Mouse (Mus musculus) cerebellum, adult 11 months (tissue): ENCODE measurements around the gene Mdm1.

Source experiments
- DNase-seq: peaks from one replicate; pipeline ENCODE4 v3.0.0; 2022

Gene Mdm1

DNA sequence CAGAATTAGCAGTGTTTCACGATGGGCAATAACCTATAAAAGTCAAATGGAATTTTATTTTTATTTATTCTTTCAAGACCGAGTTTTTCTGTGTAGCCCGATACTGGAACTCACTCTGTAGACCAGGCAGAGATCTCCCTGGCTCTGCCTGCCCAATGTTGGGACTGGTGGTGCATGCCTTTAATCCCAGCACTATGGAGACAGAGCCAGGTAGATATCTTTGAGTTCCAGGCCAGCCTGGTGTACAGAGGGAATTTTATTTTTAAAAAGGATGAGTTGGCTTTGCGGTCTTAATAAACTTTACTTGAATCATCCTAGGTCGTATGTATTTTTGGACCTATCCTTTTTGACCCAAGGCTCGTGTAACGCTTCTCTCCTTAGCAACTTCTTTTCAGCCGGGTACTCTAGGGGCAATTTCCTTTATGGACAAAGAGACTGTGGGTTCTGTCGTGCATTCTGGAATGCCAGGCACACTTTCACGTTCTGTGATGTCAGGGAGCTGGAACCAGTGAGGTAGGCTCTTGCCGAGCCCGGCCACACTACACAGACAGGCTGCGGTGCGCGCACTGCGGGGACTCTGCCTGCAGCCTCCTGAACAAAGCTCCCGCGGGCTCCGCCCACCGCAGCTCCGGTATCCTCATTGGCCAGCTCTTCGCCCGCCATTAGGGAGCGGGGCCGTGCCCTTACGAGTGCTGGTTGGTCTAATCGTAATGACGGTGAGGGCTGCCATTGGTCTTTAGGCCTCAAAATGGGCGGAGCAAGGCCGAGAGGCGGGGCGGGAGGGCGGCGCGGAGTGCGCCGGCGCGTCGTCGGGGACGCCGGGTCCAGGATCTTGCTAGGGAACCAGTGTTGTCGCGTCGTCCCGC lies at the start of gene Mdm1:
Mdm1 (plus strand) TSS at position 794 of the 866 bp plus-strand sequence.
- peak; percentile 97 for DNase-seq

DNA sequence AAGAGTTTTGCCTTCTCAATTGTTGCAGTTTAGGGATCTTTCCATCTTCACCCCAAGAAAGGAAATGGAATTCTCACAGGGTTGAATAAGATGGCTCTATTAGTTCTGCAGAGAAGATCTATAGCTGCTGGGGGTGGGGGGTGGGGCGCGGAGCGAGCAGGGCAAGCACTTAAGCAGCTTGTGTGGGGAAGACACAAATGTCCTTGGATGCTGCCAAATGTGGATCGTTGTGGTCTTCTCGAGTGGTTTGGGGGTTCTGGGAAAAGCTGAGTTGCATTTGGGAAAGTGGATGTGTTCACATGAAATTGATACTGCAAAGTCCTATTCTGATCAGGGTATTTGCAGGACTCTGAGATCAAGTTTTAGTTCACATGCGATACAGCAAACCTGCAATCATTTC lies 48.9 kb upstream of the Mdm1 start:
- no peak for DNase-seq

DNA sequence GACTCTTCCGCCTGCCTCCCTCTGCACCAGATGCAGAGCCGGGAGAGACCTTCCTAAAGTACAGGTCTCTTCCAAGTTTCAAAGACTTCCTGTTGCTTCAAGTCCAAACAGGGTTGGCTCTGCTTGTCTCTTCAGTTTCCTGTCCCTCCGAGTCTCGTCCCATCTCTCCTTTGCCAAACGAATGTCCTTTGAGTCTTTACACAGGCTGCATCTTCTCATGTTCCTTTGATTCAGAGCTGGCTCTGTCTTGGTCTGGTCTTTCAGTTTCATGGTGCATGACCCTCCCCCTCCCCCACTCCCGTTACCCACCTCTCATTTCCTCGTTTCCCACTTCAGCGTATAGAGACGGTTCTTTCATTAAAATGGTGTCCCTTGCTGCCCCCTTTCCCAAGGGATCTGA lies 47.9 kb upstream of the Mdm1 start:
- no peak for DNase-seq

- DNase-seq: no peak
These were observed 46.8 kb upstream of the Mdm1 start for GRCm38 (mm10) chr10:118094853-118095252.

GRCm38 (mm10) chr10:118096223-118096622 lies 45.4 kb upstream of the Mdm1 start:
- DNase-seq: no peak

DNA sequence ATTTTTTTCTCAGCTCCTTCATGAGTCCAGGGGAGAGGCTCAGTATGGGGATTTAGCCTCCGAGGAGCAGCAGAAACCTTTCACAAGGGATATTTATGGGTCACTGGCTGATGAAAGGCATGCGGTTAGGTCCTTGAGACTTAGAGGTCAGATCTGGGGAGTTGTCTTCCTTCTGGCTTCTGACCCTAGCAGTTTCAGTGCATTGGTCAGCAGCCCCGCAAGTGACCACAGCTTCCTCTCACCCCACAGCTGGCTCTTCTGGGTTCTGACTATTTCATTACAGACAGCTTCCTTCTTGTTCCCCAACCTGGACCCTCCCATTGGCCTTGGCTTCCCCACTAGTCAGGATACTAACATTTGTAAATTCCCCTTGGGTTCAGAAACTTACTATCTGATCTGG lies 43.7 kb upstream of the Mdm1 start:
- no peak for DNase-seq

DNA sequence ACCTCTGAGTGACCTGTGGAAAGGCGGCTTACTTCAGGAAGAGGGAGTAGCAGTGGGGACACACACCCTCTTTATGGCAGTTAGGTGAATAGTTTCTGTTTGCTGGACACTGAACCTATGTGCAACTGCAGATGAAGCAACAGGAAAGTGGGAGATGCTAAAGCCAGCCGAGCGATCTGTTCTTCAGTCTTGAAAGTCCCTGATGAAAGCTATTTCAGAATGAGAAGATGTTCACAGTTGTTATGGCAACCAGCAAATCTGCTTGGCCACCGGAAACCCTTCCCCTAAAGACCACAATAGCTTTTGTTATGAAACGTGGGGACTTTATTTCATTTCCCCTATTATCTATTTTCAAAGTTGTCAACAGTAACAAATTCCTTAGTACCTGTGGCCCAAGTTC lies 41.0 kb upstream of the Mdm1 start:
- no peak for DNase-seq

- no peak for DNase-seq
These were observed 40.6 kb upstream of the Mdm1 start for GRCm38 (mm10) chr10:118101056-118101455.

DNA sequence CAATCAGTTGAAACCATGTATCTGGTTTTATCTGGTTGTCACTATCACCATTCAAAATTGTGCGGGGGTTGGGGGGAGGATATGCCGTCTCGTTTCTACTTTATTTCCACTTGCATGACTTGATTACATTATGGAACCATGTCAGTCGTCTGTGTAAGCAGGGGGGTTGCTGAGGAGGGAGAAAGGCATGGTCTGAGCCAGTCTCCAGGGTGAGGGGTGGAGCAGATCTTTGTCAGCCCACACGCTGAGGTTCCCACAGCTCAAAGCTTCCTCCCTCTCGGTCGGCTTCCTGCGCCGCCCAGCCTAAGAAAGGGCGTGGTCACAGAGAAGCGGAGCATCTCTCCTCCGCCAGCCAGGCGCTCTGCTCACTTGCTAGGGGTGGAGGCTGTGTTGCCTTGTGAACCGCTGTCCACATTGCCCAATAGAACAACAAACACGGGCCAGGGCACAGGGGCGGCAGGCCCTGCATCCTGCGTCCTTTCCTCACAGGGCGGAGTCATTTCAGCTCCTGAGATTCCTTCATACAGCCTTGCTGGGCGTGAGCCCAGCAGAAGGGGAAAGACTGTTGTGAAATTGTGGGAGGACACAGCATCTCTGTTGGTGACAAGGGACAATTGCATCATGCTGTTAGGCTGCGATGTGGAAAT lies 38.5 kb upstream of the Mdm1 start:
- DNase-seq: peak; percentile 21

GRCm38 (mm10) chr10:118103906-118104305 lies 37.7 kb upstream of the Mdm1 start:
- DNase-seq: no peak

DNA sequence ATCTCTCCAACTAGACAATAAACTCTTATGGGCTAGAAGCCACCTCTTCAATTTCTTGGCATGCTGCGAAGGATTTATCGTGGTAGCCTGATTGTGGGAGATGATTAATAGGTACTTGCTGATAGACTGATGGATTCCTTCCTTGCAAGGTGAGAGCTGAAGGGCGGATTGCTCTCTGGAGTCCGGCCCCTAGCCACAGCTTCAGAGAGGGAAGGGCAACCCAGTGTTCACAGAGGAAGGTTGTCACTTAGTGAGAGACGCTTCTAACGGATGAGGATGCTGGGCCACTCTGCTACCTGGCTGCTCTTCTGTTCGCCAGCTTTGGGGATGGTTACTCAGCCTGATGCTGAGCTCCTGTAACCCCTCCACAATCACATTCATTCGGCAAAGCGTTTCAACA lies 34.6 kb upstream of the Mdm1 start:
- DNase-seq: no peak

- no peak for DNase-seq
These were observed 31.3 kb upstream of the Mdm1 start for GRCm38 (mm10) chr10:118110006-118110920.

DNA sequence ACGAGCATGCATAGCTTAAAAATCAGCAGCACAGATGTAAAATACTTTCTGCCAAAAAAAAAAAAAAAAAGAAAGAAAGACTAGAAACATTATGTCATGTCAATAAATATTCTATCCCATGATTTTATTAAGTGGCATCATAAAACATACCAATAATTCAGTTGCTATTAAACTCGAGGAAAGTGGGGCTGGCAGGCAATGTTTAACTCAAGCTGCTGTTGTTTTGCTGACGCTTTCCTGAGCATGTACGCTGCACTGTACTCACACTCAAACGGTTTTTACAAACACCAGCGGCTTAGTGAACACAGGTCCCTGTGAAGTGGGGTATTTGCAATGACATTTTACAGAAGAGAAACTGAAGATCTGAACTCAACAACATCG lies 30.7 kb upstream of the Mdm1 start:
- DNase-seq: no peak

DNA sequence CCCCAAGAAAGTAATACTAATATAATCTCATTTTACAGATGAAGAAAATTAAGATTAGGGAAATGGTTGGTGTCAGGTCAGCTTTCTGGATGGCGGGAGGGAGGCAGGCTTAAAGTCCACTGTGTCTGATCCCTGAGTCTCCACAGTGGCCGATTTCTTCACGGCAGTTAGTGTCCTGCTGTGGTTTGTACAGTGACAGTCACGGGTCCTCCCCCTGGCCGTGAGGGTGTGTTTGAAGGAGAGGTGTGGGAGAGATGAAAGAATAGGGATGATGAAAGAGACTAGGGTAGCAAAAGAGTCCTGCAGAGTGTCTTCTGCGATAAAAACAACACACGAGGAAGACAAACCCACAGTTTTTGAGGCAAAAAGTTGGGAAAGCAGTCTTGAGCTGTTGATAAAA lies 30.0 kb upstream of the Mdm1 start:
- DNase-seq: no peak

DNA sequence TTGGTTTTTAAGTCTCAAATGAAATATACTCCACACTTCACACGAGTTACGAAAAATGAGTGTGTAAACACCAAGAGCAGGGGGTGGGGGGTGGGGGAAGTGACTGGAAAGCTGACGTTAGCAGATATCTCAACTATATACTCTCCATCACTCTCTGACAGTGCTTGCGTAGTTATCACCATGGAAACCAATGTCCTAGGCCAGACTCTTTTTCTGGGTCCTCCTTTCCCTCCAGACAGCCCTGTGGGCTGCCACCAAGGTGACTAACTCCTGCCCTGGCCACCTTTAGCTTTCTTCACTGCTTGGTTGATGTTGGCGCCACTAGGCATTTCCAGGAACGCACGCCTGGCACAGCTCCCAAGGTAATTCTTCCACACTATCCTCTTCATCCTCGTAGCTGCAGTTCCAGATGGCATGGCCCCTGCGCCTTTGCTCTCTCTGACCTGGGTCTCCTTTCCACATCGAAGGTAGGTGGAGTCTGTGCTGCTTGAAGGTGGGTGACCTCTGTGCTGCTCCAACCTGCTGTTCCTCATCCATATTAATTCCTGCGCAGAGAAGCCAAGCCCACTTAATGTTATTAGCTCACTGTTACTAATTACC lies 29.2 kb upstream of the Mdm1 start:
- no peak for DNase-seq

GRCm38 (mm10) chr10:118113256-118113682 lies 28.3 kb upstream of the Mdm1 start:
- peak; percentile 6 for DNase-seq

DNA sequence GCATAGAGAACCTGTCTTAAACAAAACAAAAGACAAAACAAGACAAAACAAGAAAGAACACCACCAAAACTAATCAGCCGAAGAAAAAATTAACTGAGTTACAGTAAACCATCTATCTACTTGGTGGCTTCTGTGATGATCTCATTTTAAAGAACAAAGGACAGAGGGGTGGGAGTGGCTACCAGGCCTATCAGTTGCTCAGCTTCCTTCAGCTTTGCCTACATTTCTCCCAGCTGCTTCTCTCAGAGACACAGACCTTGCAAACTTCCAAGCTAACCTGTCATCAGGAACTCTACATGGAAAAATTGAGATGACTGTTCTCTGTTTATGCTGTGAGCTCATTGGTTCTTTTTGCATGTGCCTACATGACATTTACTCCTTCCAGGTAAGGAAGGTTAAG lies 27.3 kb upstream of the Mdm1 start:
- DNase-seq: no peak

DNA sequence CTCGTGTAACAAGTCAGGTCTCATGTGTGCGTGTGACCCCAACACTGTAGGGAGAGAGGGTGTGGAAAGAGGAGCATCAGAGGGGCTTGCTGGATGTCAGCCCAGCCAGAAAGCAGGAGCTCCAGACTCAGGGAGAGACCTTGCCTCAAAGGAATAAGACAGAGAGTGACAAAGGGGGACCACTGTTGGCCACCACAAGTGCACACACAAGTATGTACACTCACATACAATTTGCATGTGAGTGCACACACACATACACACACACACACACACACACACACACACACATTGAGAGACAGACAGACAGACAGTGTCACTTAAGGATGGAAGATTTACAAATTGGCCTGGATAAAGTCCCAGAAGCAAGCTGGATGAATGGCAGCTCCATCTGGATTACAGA lies 25.2 kb upstream of the Mdm1 start:
- DNase-seq: no peak

GRCm38 (mm10) chr10:118121047-118121936 lies 20.3 kb upstream of the Mdm1 start:
- no peak for DNase-seq

DNA sequence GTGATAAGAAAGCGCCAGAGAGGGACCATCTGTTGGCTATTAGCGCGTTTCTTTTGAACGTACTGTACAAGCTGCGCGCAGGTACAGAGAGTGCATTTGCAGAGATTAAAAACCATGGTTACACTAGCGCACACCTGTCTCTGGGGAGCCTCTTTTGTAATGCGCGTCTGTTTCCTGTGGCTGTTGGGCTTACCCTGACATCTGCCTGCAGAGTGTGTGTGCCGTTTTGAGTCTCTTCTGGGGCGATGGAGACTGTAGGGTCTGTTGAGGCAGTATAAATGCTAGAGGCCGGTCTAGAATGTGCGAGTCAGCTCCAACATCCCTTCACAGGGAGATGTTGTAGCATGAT lies 19.7 kb upstream of the Mdm1 start:
- DNase-seq: no peak

DNA sequence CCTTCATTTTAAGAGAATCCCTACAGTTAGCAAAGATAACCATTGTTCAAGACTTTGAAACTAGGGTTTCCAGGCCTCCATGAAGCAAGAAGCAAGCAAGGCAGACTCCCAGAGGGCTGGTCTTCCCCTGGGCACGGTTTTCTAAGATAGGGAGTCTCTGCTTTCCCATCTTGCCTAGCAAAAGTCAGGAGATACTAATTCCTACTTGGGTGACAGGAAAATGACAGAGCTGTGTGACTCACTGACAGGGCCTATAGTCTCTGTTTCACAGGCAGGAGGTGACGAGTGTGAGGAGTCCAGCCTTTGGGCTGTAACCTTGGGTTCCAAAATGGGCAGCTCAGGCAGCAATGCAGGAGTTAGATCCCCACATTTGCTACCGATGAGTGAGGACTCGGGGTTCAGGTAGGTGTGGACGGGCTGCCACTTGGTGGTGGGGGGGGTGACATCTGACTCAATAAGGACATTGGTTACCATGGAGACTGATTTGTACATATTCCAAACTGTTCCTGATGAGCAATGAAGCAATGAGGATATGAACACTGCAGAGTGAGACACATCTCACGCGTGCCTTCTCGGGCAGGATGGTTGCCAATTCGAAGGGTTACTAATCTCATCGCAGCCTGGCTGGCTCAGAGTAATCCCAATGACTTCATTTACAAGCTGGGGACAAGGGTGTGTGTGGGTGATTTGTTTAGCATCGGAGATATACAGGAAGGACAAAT lies 19.0 kb upstream of the Mdm1 start:
- DNase-seq: no peak
